Mouse (Mus musculus) neural tube, embryonic 11.5 days (tissue): ENCODE results near the gene Robo1. TPM values are rescaled to one million over a fixed set of nuclear protein-coding genes. Genes with fewer than 3 reads are reported as not detected.

Source experiments
- ATAC-seq: fragments of 200-750 bp; cut with Nextera tagmentation; 2 replicates; pipeline ENCODE4 v1.8.0; 2017; ENCODE audit warnings: moderate number of reproducible peaks, mild to moderate bottlenecking, moderate TSS enrichment, moderate library complexity; ENCODE audit not compliant: insufficient read depth, low FRiP score, low TSS enrichment
- DNase-seq: peaks from one replicate; pipeline ENCODE4 v3.0.0-alpha.2; 2015; ENCODE audit warnings: low spot score
- H3K27ac ChIP-seq: fragments of 300-500 bp; sonication (generic); 2 replicates; pipeline ENCODE4 v1.5.1; 2014; ENCODE audit warnings: low read depth, mild to moderate bottlenecking, low read length
- H3K27me3 ChIP-seq: fragments of 300-500 bp; sonication (generic); 2 replicates; pipeline ENCODE4 v1.6.1; 2014; ENCODE audit warnings: mild to moderate bottlenecking, low read length, mixed read lengths; ENCODE audit not compliant: control insufficient read depth, insufficient read depth
- H3K36me3 ChIP-seq: fragments of 300-500 bp; sonication (generic); 2 replicates; pipeline ENCODE4 v1.6.1; 2014; ENCODE audit warnings: mild to moderate bottlenecking, low read length, moderate library complexity, mixed read lengths; ENCODE audit not compliant: control insufficient read depth, insufficient read depth
- H3K4me1 ChIP-seq: fragments of 300-500 bp; sonication (generic); 2 replicates; pipeline ENCODE4 v1.6.1; 2014; ENCODE audit warnings: low read length, mixed read lengths; ENCODE audit not compliant: control insufficient read depth, insufficient read depth
- H3K4me2 ChIP-seq: fragments of 300-500 bp; sonication (generic); 2 replicates; pipeline ENCODE4 v1.6.1; 2014; ENCODE audit warnings: low read depth, mild to moderate bottlenecking, moderate library complexity
- H3K4me3 ChIP-seq: fragments of 300-500 bp; sonication (generic); 2 replicates; pipeline ENCODE4 v1.5.1; 2014; ENCODE audit warnings: low read depth, low read length
- H3K9ac ChIP-seq: fragments of 300-500 bp; sonication (generic); 2 replicates; pipeline ENCODE4 v1.6.1; 2014; ENCODE audit warnings: mild to moderate bottlenecking, low read length
- H3K9me3 ChIP-seq: fragments of 300-500 bp; sonication (generic); 2 replicates; pipeline ENCODE4 v1.6.1; 2016; ENCODE audit warnings: low read length; ENCODE audit not compliant: control insufficient read depth
- WGBS: fragments of 180-500 bp; shearing (Covaris S2); extraction: QIAGEN DNeasy Blood & Tissue Kit; methylation state at CpG from one replicate; pipeline ENCODE4 v1.1.7; 2014; 5-methylcytosine and 5-hydroxymethylcytosine counted together
- polyA plus RNA-seq: library from polyadenylated mRNA; unstranded; fragments of >200 nt; fragmentation: Nextera tagmentation; extraction: Ambion mirVana; gene quantifications from 2 replicates; pipeline ENCODE4 v1.2.1, GENCODE M21; 2014

Gene Robo1
- polyA plus RNA-seq, 1 experiment from 2014 or later, result 58.3 TPM

- Histone ChIP-seq H3K4me2 (no peak overlapping the region), H3K27ac (no peak overlapping the region), H3K36me3 (no peaks in the 10 kb centered on the region), H3K9ac (no peak overlapping the region), H3K27me3 (no peaks in the 10 kb centered on the region), H3K9me3 (no peaks in the 10 kb centered on the region), H3K4me3 (no peak overlapping the region), H3K4me1 (no peaks in the 10 kb centered on the region)
- no peak for ATAC-seq
- DNase-seq, result no peak
- 84% methylated on average over 4 of the region's 4 CpGs for WGBS
Observed at GRCm38 (mm10) chr16:73030999-73031398, 722.9 kb downstream of the Robo1 start.

GRCm38 (mm10) chr16:73035210-73035985, 727.3 kb downstream of the Robo1 start:
- DNase-seq (no peak), ATAC-seq (no peak)
- Histone ChIP-seq H3K4me1 (no peaks in the 10 kb centered on the region), H3K27ac (no peak overlapping the region), H3K27me3 (no peaks in the 10 kb centered on the region), H3K4me2 (no peak overlapping the region), H3K9me3 (no peaks in the 10 kb centered on the region), H3K36me3 (peaks cover 3% of the 10 kb centered on the region; the same call in 1 of the 2 replicates), H3K4me3 (no peak overlapping the region), H3K9ac (no peak overlapping the region)
- WGBS, result 75% methylated on average over 20 of the region's 20 CpGs

GRCm38 (mm10) chr16:73038552-73038951, 730.4 kb downstream of the Robo1 start:
- Histone ChIP-seq H3K4me3 (no peak overlapping the region), H3K9me3 (no peaks in the 10 kb centered on the region; the same call in 1 of the 2 replicates), H3K4me1 (no peaks in the 10 kb centered on the region), H3K4me2 (no peak overlapping the region), H3K36me3 (peaks cover 3% of the 10 kb centered on the region), H3K27ac (no peak overlapping the region), H3K27me3 (no peaks in the 10 kb centered on the region), H3K9ac (no peak overlapping the region)
- WGBS, result 38% methylated on average over 7 of the region's 7 CpGs
- no peak for DNase-seq
- peak; percentile 38; the same call in 1 of the 2 replicates for ATAC-seq

- Histone ChIP-seq H3K27me3 (no peaks in the 10 kb centered on the region), H3K9me3 (no peaks in the 10 kb centered on the region), H3K9ac (no peak overlapping the region), H3K4me2 (no peak overlapping the region), H3K27ac (no peak overlapping the region), H3K4me3 (no peak overlapping the region), H3K36me3 (no peaks in the 10 kb centered on the region), H3K4me1 (no peaks in the 10 kb centered on the region)
- WGBS, result 97% methylated on average over 3 of the region's 3 CpGs
- no peak for ATAC-seq
- DNase-seq, result no peak
Observed at GRCm38 (mm10) chr16:73062461-73062860, 754.4 kb downstream of the Robo1 start.

- no peak overlapping the region for H3K9ac ChIP-seq
- no peak for DNase-seq
- ATAC-seq, result no peak
- H3K4me3 ChIP-seq, result no peak overlapping the region
- H3K9me3 ChIP-seq, result no peaks in the 10 kb centered on the region
- H3K27me3 ChIP-seq, result no peaks in the 10 kb centered on the region
- H3K4me2 ChIP-seq, result no peak overlapping the region
- H3K27ac ChIP-seq, result no peak overlapping the region
- 79% methylated on average over 7 of the region's 7 CpGs for WGBS
- no peaks in the 10 kb centered on the region for H3K36me3 ChIP-seq
- H3K4me1 ChIP-seq, result no peaks in the 10 kb centered on the region
Observed at GRCm38 (mm10) chr16:73067782-73068181, 759.7 kb downstream of the Robo1 start.

GRCm38 (mm10) chr16:73072047-73072446, 763.9 kb downstream of the Robo1 start:
- ATAC-seq (no peak), DNase-seq (no peak)
- no peak overlapping the region for H3K4me3 ChIP-seq
- H3K27me3 ChIP-seq, result no peaks in the 10 kb centered on the region
- H3K27ac ChIP-seq, result no peak overlapping the region
- H3K36me3 ChIP-seq, result no peaks in the 10 kb centered on the region
- no peak overlapping the region for H3K4me2 ChIP-seq
- H3K9me3 ChIP-seq, result no peaks in the 10 kb centered on the region
- H3K9ac ChIP-seq, result no peak overlapping the region
- WGBS, result 92% methylated on average over 3 of the region's 3 CpGs
- no peaks in the 10 kb centered on the region for H3K4me1 ChIP-seq

GRCm38 (mm10) chr16:73072883-73073282, 764.8 kb downstream of the Robo1 start:
- ATAC-seq (no peak), DNase-seq (no peak)
- Histone ChIP-seq H3K36me3 (no peaks in the 10 kb centered on the region), H3K4me3 (no peak overlapping the region), H3K4me2 (no peak overlapping the region), H3K9me3 (no peaks in the 10 kb centered on the region), H3K27me3 (no peaks in the 10 kb centered on the region), H3K27ac (no peak overlapping the region), H3K4me1 (no peaks in the 10 kb centered on the region), H3K9ac (no peak overlapping the region)
- WGBS, result 93% methylated on average over 6 of the region's 6 CpGs

- no peaks in the 10 kb centered on the region for H3K9me3 ChIP-seq
- H3K4me3 ChIP-seq, result no peak overlapping the region
- H3K9ac ChIP-seq, result no peak overlapping the region
- DNase-seq (no peak), ATAC-seq (no peak)
- no peak overlapping the region for H3K4me2 ChIP-seq
- no peak overlapping the region for H3K27ac ChIP-seq
- H3K36me3 ChIP-seq, result no peaks in the 10 kb centered on the region
- H3K4me1 ChIP-seq, result no peaks in the 10 kb centered on the region
- no peaks in the 10 kb centered on the region for H3K27me3 ChIP-seq
- WGBS, result 81% methylated on average over 4 of the region's 4 CpGs
Observed at GRCm38 (mm10) chr16:73082420-73082819, 774.3 kb downstream of the Robo1 start.

GRCm38 (mm10) chr16:73083077-73083476, 775.0 kb downstream of the Robo1 start:
- WGBS, result 87% methylated on average over 2 of the region's 2 CpGs

More at GRCm38 (mm10) chr16:73083077-73083476, 775.0 kb downstream of the Robo1 start:
- no peaks in the 10 kb centered on the region for H3K9me3 ChIP-seq
- DNase-seq, result no peak
- ATAC-seq, result no peak
- H3K27ac ChIP-seq, result no peak overlapping the region
- H3K9ac ChIP-seq, result no peak overlapping the region
- H3K27me3 ChIP-seq, result no peaks in the 10 kb centered on the region
- no peaks in the 10 kb centered on the region for H3K4me1 ChIP-seq
- no peak overlapping the region for H3K4me3 ChIP-seq
- no peak overlapping the region for H3K4me2 ChIP-seq
- no peaks in the 10 kb centered on the region for H3K36me3 ChIP-seq
